Mouse (Mus musculus) kidney, postnatal 0 days (tissue): ENCODE results near the gene Atf1. TPM values are rescaled to one million over a fixed set of nuclear protein-coding genes. Genes with fewer than 3 reads are reported as not detected.

Experiments
- ATAC-seq: fragments of 200-750 bp; cut with Nextera tagmentation; replicated peaks from 2 replicates; pipeline ENCODE4 v1.8.0; 2017; ENCODE audit warnings: low read depth, moderate number of reproducible peaks, moderate TSS enrichment, moderate library complexity; ENCODE audit not compliant: low FRiP score
- DNase-seq: peaks from one replicate; pipeline ENCODE4 v3.0.0-alpha.2; 2016; ENCODE audit warnings: low spot score
- H3K27ac ChIP-seq: fragments of 300-500 bp; sonication (generic); 2 replicates; pipeline ENCODE4 v1.5.1; 2014; ENCODE audit warnings: mild to moderate bottlenecking
- H3K27me3 ChIP-seq: fragments of 300-500 bp; sonication (generic); 2 replicates; pipeline ENCODE4 v1.6.1; 2014; ENCODE audit warnings: low read length, mixed read lengths; ENCODE audit not compliant: insufficient read depth
- H3K36me3 ChIP-seq: fragments of 300-500 bp; sonication (generic); 2 replicates; pipeline ENCODE4 v1.6.1; 2014; ENCODE audit warnings: low read length, mixed read lengths; ENCODE audit not compliant: insufficient read depth
- H3K4me1 ChIP-seq: fragments of 300-500 bp; sonication (generic); replicated peaks from 2 replicates; pipeline ENCODE4 v1.6.1; 2014; ENCODE audit warnings: antibody characterized with exemption, low read length, mixed read lengths; ENCODE audit not compliant: insufficient read depth
- H3K4me2 ChIP-seq: fragments of 300-500 bp; sonication (generic); 2 replicates; pipeline ENCODE4 v1.6.1; 2014; ENCODE audit warnings: mild to moderate bottlenecking, low read length, moderate library complexity, mixed read lengths
- H3K4me3 ChIP-seq: fragments of 300-500 bp; sonication (generic); replicated peaks from 2 replicates; pipeline ENCODE4 v1.5.1; 2014; ENCODE audit warnings: low read depth, low read length
- H3K9ac ChIP-seq: fragments of 300-500 bp; sonication (generic); 2 replicates; pipeline ENCODE4 v1.6.1; 2014; ENCODE audit warnings: low read depth, low read length
- H3K9me3 ChIP-seq: fragments of 300-500 bp; sonication (generic); replicated peaks from 2 replicates; pipeline ENCODE4 v1.6.1; 2016; ENCODE audit warnings: low read length, inconsistent platforms, mixed read lengths
- CTCF ChIP-seq: IDR thresholded peaks from 2 replicates; pipeline ENCODE4 v1.5.1; 2016; ENCODE audit warnings: antibody characterized with exemption, low read depth, mild to moderate bottlenecking, moderate library complexity
- WGBS: fragments of 180-500 bp; shearing (Covaris S2); extraction: QIAGEN DNeasy Blood & Tissue Kit; methylation state at CpG from one replicate; pipeline ENCODE4 v1.1.7; 2014; 5-methylcytosine and 5-hydroxymethylcytosine counted together
- polyA plus RNA-seq: library from polyadenylated mRNA; unstranded; fragments of >200 nt; fragmentation: Nextera tagmentation; extraction: Ambion mirVana; gene quantifications from 2 replicates; pipeline ENCODE4 v1.2.1, GENCODE M21; 2015

The Atf1 gene
- polyA plus RNA-seq, 1 experiment from 2014 or later, result 30.2 TPM

DNA sequence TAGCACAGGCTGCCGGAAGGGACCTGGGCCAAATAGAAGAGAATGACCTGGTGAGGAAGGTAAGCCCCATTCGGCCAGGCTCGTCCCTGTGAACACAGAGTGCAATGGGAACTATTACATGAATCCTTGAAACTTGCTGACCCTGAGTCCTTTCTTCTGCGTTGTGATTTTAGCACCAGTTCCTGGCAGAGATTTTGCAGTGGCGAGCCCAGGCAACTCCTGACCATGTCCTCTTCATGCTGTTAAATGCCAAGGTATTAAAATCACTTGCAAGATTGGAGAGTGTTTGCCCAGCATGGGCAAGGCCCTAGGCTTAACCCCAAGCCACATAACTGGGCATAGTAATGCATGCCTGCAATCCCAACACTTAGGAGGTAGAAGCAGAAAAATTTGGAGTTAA lies 37.5 kb upstream of the Atf1 start:
- ATAC-seq, result no peak
- 87% methylated on average over 5 of the region's 5 CpGs for WGBS
- no peaks in the 10 kb centered on the region for H3K4me1 ChIP-seq
- DNase-seq, result no peak
- no peak overlapping the region for H3K4me2 ChIP-seq
- H3K4me3 ChIP-seq, result no peak overlapping the region
- TF ChIP-seq CTCF, result no peak
- no peaks in the 10 kb centered on the region for H3K27me3 ChIP-seq
- H3K9ac ChIP-seq, result no peak overlapping the region
- peaks cover 61% of the 10 kb centered on the region for H3K36me3 ChIP-seq
- H3K9me3 ChIP-seq, result no peaks in the 10 kb centered on the region
- no peak overlapping the region for H3K27ac ChIP-seq

GRCm38 (mm10) chr15:100198983-100199745 lies 28.5 kb upstream of the Atf1 start:
- H3K9ac ChIP-seq, result no peak overlapping the region
- H3K4me1 ChIP-seq, result no peaks in the 10 kb centered on the region
- H3K36me3 ChIP-seq, result peaks cover 32% of the 10 kb centered on the region
- WGBS, result 80% methylated on average over 11 of the region's 11 CpGs
- ATAC-seq (no peak), DNase-seq (peak; percentile 23)
- peak; percentile 30; the same call in 1 of the 2 replicates for TF ChIP-seq CTCF
- no peak overlapping the region for H3K27ac ChIP-seq
- no peaks in the 10 kb centered on the region for H3K9me3 ChIP-seq
- H3K4me2 ChIP-seq, result no peak overlapping the region
- no peaks in the 10 kb centered on the region for H3K27me3 ChIP-seq
- no peak overlapping the region for H3K4me3 ChIP-seq

- no peak for ATAC-seq
- H3K27ac ChIP-seq, result no peak overlapping the region
- TF ChIP-seq CTCF, result no peak
- 69% methylated on average over 3 of the region's 3 CpGs for WGBS
- no peaks in the 10 kb centered on the region for H3K27me3 ChIP-seq
- H3K4me3 ChIP-seq, result no peak overlapping the region
- no peaks in the 10 kb centered on the region for H3K9me3 ChIP-seq
- H3K36me3 ChIP-seq, result peaks cover 32% of the 10 kb centered on the region
- DNase-seq, result no peak
- H3K4me2 ChIP-seq, result no peak overlapping the region
- no peak overlapping the region for H3K9ac ChIP-seq
- no peaks in the 10 kb centered on the region for H3K4me1 ChIP-seq
These were observed 27.8 kb upstream of the Atf1 start for GRCm38 (mm10) chr15:100199790-100200189.

GRCm38 (mm10) chr15:100201806-100202205 lies 25.8 kb upstream of the Atf1 start:
- H3K27me3 ChIP-seq, result no peaks in the 10 kb centered on the region
- WGBS, result 82% methylated on average over 3 of the region's 3 CpGs
- no peak overlapping the region for H3K9ac ChIP-seq
- DNase-seq, result no peak
- no peak for ATAC-seq
- no peak overlapping the region for H3K4me3 ChIP-seq
- no peak overlapping the region for H3K4me2 ChIP-seq
- H3K36me3 ChIP-seq, result peaks cover 37% of the 10 kb centered on the region
- no peak for TF ChIP-seq CTCF
- no peak overlapping the region for H3K27ac ChIP-seq
- no peaks in the 10 kb centered on the region for H3K4me1 ChIP-seq
- H3K9me3 ChIP-seq, result no peaks in the 10 kb centered on the region

GRCm38 (mm10) chr15:100202431-100203015 lies 25.1 kb upstream of the Atf1 start:
- no peak for DNase-seq
- no peak overlapping the region for H3K9ac ChIP-seq
- no peak overlapping the region for H3K27ac ChIP-seq
- TF ChIP-seq CTCF, result no peak
- no peak overlapping the region for H3K4me3 ChIP-seq
- no peaks in the 10 kb centered on the region for H3K9me3 ChIP-seq
- no peak for ATAC-seq
- H3K4me1 ChIP-seq, result no peaks in the 10 kb centered on the region
- H3K4me2 ChIP-seq, result no peak overlapping the region
- H3K36me3 ChIP-seq, result peaks cover 38% of the 10 kb centered on the region
- no peaks in the 10 kb centered on the region for H3K27me3 ChIP-seq
- 76% methylated on average over 4 of the region's 4 CpGs for WGBS

GRCm38 (mm10) chr15:100204574-100204973 lies 23.0 kb upstream of the Atf1 start:
- Histone ChIP-seq H3K4me2 (no peak overlapping the region), H3K4me3 (no peak overlapping the region), H3K9ac (no peak overlapping the region), H3K27me3 (no peaks in the 10 kb centered on the region), H3K9me3 (no peaks in the 10 kb centered on the region), H3K36me3 (peaks cover 47% of the 10 kb centered on the region), H3K4me1 (no peaks in the 10 kb centered on the region), H3K27ac (no peak overlapping the region)
- DNase-seq (no peak), ATAC-seq (no peak)
- 79% methylated on average over 1 of the region's 1 CpGs for WGBS
- no peak for TF ChIP-seq CTCF

DNA sequence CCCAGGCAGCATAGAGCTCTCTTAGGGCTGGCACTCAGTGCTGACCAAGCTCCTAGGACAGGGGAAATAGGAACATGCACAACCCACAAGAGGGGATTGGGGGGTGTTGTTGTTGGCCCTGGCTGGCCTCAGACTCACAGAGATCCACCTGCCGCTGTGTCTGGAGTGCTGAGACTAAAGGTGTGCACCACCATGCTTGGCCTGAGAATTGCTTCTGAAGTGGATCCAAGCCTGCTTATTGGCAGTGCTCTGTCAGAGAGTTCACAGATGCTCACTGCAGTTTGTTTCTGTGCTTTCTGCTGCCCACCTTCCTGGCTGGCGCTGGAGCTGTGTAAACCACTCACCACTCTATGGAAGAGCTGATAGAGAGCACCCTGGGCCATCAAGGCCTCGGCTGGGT lies 17.6 kb upstream of the Atf1 start:
- 94% methylated on average over 3 of the region's 3 CpGs for WGBS
- ATAC-seq (no peak), DNase-seq (no peak)
- H3K4me2 ChIP-seq, result no peak overlapping the region
- TF ChIP-seq CTCF, result no peak
- H3K9me3 ChIP-seq, result no peaks in the 10 kb centered on the region
- no peak overlapping the region for H3K27ac ChIP-seq
- peaks cover 70% of the 10 kb centered on the region for H3K36me3 ChIP-seq
- H3K4me1 ChIP-seq, result no peaks in the 10 kb centered on the region
- no peaks in the 10 kb centered on the region for H3K27me3 ChIP-seq
- no peak overlapping the region for H3K9ac ChIP-seq
- no peak overlapping the region for H3K4me3 ChIP-seq
